Mouse (Mus musculus) liver (tissue): Measurements from ENCODE around the gene Plin5.
"Not testable (repeated sequence)": the region's sequence is repeated elsewhere in the genome, so short reads cannot be mapped to it uniquely, and the experiment has no call there.

Experiments used
- DNase-seq: peaks from one replicate; pipeline ENCODE4 v3.0.0-alpha.2; 2020; ENCODE audit warnings: mixed read lengths

Plin5 gene

GRCm38 (mm10) chr17:56065715-56066114 lies 51.7 kb downstream of the Plin5 start:
- DNase-seq, result not testable (repeated sequence)

GRCm38 (mm10) chr17:56062081-56062480 lies 55.3 kb downstream of the Plin5 start:
- DNase-seq, result no peak
